ENCODE assay signal across 8 mouse cellular contexts in the genomic region with DNA sequence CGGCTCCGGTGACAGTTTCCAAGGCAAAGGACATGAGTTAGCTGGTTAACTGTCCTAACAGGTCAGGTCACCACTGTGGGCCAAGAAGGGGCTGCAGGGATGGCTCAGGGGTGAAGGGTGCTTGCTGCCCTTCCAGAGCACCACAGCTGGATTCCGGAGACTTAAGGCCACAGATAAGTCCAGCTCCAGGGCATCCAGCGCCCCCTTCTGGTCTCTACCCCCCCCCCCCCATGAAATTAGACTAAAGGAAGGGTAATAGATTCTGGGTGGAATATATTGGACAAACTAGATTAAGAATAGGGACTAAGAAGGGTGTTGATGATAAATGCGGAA. TPM values are rescaled to one million over a fixed set of nuclear protein-coding genes. Genes with fewer than 3 reads are reported as not detected.
DNase-seq lines count a peak whose midpoint lies in the region; ATAC-seq and TF ChIP-seq lines count a peak whose summit lies in the region.

No protein-coding gene starts in this region.

- peak overlapping the region; percentile 90 for H3K4me2 ChIP-seq in heart, embryonic 12.5 days
- peak overlapping the region; percentile 64 for H3K4me2 ChIP-seq in forebrain, embryonic 16.5 days (ENCODE audit: low read length)
- peak overlapping the region; percentile 96 for H3K4me2 ChIP-seq in liver, postnatal 0 days (ENCODE audit: low read depth, low read length)

- no peak for DNase-seq in heart, postnatal 14 days
- DNase-seq in liver, postnatal 0 days = no peak
- DNase-seq in ovary, postnatal 14 days (ENCODE audit: low spot score) = no peak
- DNase-seq in urinary bladder, postnatal 25 days (ENCODE audit: low spot score) = no peak

- H3K4me3 ChIP-seq in heart, embryonic 12.5 days = peak overlapping the region; percentile 99
- peak overlapping the region; percentile 15 for H3K4me3 ChIP-seq in ES-Bruce4 (ENCODE audit: low read depth, low read length)
- peak overlapping the region; percentile 88 for H3K4me3 ChIP-seq in forebrain, embryonic 16.5 days (replicated peaks; ENCODE audit: low read length)
- H3K4me3 ChIP-seq in liver, postnatal 0 days (ENCODE audit: low read depth, low read length) = peak overlapping the region; percentile 94

- H3K9ac ChIP-seq in heart, embryonic 12.5 days = no peak overlapping the region
- H3K9ac ChIP-seq in ES-Bruce4 (ENCODE audit: low read depth, poor library complexity, severe bottlenecking) = no peak overlapping the region
- peak overlapping the region; percentile 96 for H3K9ac ChIP-seq in forebrain, embryonic 16.5 days (replicated peaks; ENCODE audit: low read depth, low read length)
- no peak overlapping the region for H3K9ac ChIP-seq in liver, postnatal 0 days (replicated peaks)

- H3K27ac ChIP-seq in heart, embryonic 12.5 days (ENCODE audit: poor library complexity, severe bottlenecking) = no peak overlapping the region
- no peak overlapping the region for H3K27ac ChIP-seq in ES-Bruce4 (ENCODE audit: insufficient read depth, low read length)
- H3K27ac ChIP-seq in forebrain, embryonic 16.5 days (ENCODE audit: low read length) = no peak overlapping the region
- no peak overlapping the region for H3K27ac ChIP-seq in liver, postnatal 0 days (ENCODE audit: low read depth)

- H3K4me1 ChIP-seq in heart, embryonic 12.5 days (replicated peaks) = peaks cover 15% of the 10 kb centered on the region
- H3K4me1 ChIP-seq in ES-Bruce4 (ENCODE audit: control insufficient read depth, insufficient read depth, low read length) = peaks cover 2% of the 10 kb centered on the region
- H3K4me1 ChIP-seq in forebrain, embryonic 16.5 days (replicated peaks; ENCODE audit: control insufficient read depth, insufficient read depth, low read length) = peaks cover 4% of the 10 kb centered on the region
- peaks cover 18% of the 10 kb centered on the region for H3K4me1 ChIP-seq in liver, postnatal 0 days (ENCODE audit: insufficient read depth)

- no peaks in the 10 kb centered on the region for H3K9me3 ChIP-seq in heart, embryonic 12.5 days (replicated peaks)
- peaks cover 8% of the 10 kb centered on the region for H3K9me3 ChIP-seq in ES-Bruce4 (replicated peaks; ENCODE audit: control insufficient read depth, insufficient read depth, low read length, poor library complexity, severe bottlenecking)
- no peaks in the 10 kb centered on the region; the same call in 1 of the 2 replicates for H3K9me3 ChIP-seq in forebrain, embryonic 16.5 days (ENCODE audit: control insufficient read depth, low read length)
- 0 out of 2 replicates have a peak, but pooled peaks cover 2% of the 10 kb centered on the region for H3K9me3 ChIP-seq in liver, postnatal 0 days (ENCODE audit: low read length)

- TF ChIP-seq CTCF in ES-Bruce4 (IDR thresholded peaks at IDR 0.05; ENCODE audit: low read depth, low read length) = no peak
- TF ChIP-seq CTCF in liver, postnatal 0 days (IDR thresholded peaks at IDR 0.05; ENCODE audit: low read depth) = peak; percentile 19

- H3K27me3 ChIP-seq in heart, embryonic 12.5 days (replicated peaks) = no peaks in the 10 kb centered on the region
- peaks cover 4% of the 10 kb centered on the region for H3K27me3 ChIP-seq in ES-Bruce4 (ENCODE audit: control insufficient read depth, insufficient read depth, low read length, poor library complexity, severe bottlenecking)
- no peaks in the 10 kb centered on the region for H3K27me3 ChIP-seq in forebrain, embryonic 16.5 days (replicated peaks; ENCODE audit: control insufficient read depth, insufficient read depth, low read length)
- no peaks in the 10 kb centered on the region for H3K27me3 ChIP-seq in liver, postnatal 0 days (ENCODE audit: insufficient read depth, low read length)

- no peak for TF ChIP-seq POLR2A in ES-Bruce4 (IDR thresholded peaks at IDR 0.05; ENCODE audit: insufficient read depth, low read length)

- H3K36me3 ChIP-seq in heart, embryonic 12.5 days = peaks cover 5% of the 10 kb centered on the region; the same call in 1 of the 2 replicates
- no peaks in the 10 kb centered on the region for H3K36me3 ChIP-seq in ES-Bruce4 (ENCODE audit: control insufficient read depth, insufficient read depth, low read length, poor library complexity, severe bottlenecking)
- H3K36me3 ChIP-seq in forebrain, embryonic 16.5 days (ENCODE audit: control insufficient read depth, insufficient read depth) = no peaks in the 10 kb centered on the region
- H3K36me3 ChIP-seq in liver, postnatal 0 days (replicated peaks; ENCODE audit: insufficient read depth, low read length) = no peaks in the 10 kb centered on the region

- no peak; the same call in 1 of the 2 replicates for ATAC-seq in heart, embryonic 12.5 days (ENCODE audit: insufficient number of reproducible peaks, low FRiP score)
- no peak for ATAC-seq in forebrain, embryonic 16.5 days
- no peak; the same call in 1 of the 2 replicates for ATAC-seq in liver, postnatal 0 days
- no peak for ATAC-seq in erythroid progenitor cell, adult 5-6 weeks (replicated peaks; ENCODE audit: low FRiP score, poor library complexity, severe bottlenecking)

- TF ChIP-seq EP300 in ES-Bruce4 (IDR thresholded peaks at IDR 0.05; ENCODE audit: insufficient read depth, low read depth, low read length) = no peak
- TF ChIP-seq EP300 in liver, postnatal 0 days (IDR thresholded peaks at IDR 0.05; ENCODE audit: low read depth) = no peak

- intact Hi-C loops in heart, postnatal 14 days (cut with DNase I) = loop anchor here (5.0 kb wide), 1 partner anchor 47 kb away; no protein-coding TSS in a partner anchor

- WGBS in heart, embryonic 12.5 days = 23% methylated on average over 5 of the region's 5 CpGs
- WGBS in forebrain, embryonic 16.5 days = 30% methylated on average over 5 of the region's 5 CpGs
- WGBS in liver, postnatal 0 days (ENCODE audit: insufficient replicate concordance) = 30% methylated on average over 5 of the region's 5 CpGs

RNA-seq across cellular contexts. Expression of a gene that starts 0.3 kb away (rescaled TPM):
- 103 and 106 TPM in 2 replicates for polyA plus RNA-seq in heart, embryonic 12.5 days (2016; fragmentation: Nextera tagmentation; extraction: Ambion mirVana)
- 10 to 100 TPM; 63.8 to 64.7 TPM for total RNA-seq in heart, postnatal 14 days (2021)
- polyA plus RNA-seq in ES-Bruce4 (2011; ENCODE audit: insufficient read depth, insufficient read length, low read depth, missing spikeins) = 31.2 and 36.2 TPM in 2 replicates
- polyA plus RNA-seq in forebrain, embryonic 16.5 days (2015; fragmentation: Nextera tagmentation; extraction: Ambion mirVana) = 71.8 and 73.4 TPM in 2 replicates
- polyA plus RNA-seq in liver, postnatal 0 days (2015; fragmentation: Nextera tagmentation; extraction: Ambion mirVana) = 37.2 and 37.6 TPM in 2 replicates
- total RNA-seq in erythroid progenitor cell, adult 5-6 weeks (2015; ENCODE audit: low replicate concordance) = 14.3 and 26.7 TPM in 2 replicates
- total RNA-seq in erythroid progenitor cell, adult 5-6 weeks (2017; ENCODE audit: low replicate concordance) = 39.6 and 45.7 TPM in 2 replicates

Comparison
In these comparisons a context has a peak if more than half of its experiments do, and no peak if none do; other contexts are left out.
1. H3K4me3 ChIP-seq: peak in every context shown above with its lines; median percentile 99 in heart, embryonic 12.5 days; 94 in liver, postnatal 0 days; 88 in forebrain, embryonic 16.5 days; 15 in ES-Bruce4.